Mouse (Mus musculus) C3H10T1/2 (cell line): ENCODE data around the gene 1110025L11Rik. TPM values are rescaled to one million over a fixed set of nuclear protein-coding genes. Genes with fewer than 3 reads are reported as not detected.

Source experiments
- polyA plus RNA-seq, 2 experiments: library from polyadenylated mRNA; unstranded; fragments of >200 nt; fragmentation: generic; extraction: Trizol; gene quantifications; one replicate each; pipeline ENCODE4 v1.2.1; 2012; ENCODE audit warnings: missing spikeins in 2 of 2

Gene 1110025L11Rik
- not detected for polyA plus RNA-seq

GRCm38 (mm10) chr16:89063902-89064301 is at the start of gene 1110025L11Rik:
TSS of gene 1110025L11Rik (minus strand) at chr16:89064002.

GRCm38 (mm10) chr16:89047783-89048182 is 16.0 kb downstream of the 1110025L11Rik start, which contains the start of gene Krtap6-5:
TSS of gene Krtap6-5 (minus strand) at chr16:89047883.

GRCm38 (mm10) chr16:89041372-89041771 is 22.4 kb downstream of the 1110025L11Rik start, which contains the start of gene Gm10228:
TSS of gene Gm10228 (minus strand) at chr16:89041472.

GRCm38 (mm10) chr16:89031399-89031798 is 32.4 kb downstream of the 1110025L11Rik start, which contains the start of gene Krtap6-1:
TSS of gene Krtap6-1 (plus strand) at chr16:89031699.

DNA sequence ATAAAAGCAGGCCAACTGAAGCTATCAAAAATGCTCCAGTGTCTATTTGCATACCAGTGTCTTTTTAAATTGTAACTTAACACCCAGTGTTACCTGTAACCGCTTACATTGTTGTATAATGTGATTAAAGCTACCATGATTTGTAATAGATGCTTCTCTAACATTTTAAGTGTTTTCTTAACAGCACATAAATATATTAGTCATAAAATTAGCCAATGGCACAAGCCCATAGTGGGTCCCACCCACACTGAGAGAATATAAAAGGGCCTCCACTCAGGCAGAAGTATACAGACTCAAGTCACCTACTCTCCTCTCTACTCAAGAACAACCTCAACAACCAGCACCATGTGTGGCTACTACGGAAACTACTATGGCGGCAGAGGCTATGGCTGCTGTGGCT is 48.8 kb downstream of the 1110025L11Rik start, which contains the start of gene Gm10229:
Gene Gm10229 (plus strand): TSS at position 301 of the 400 bp plus-strand sequence.

Other genes starting within 250 kb of the 1110025L11Rik start
- not detected for gene Krtap15, start 243.8 kb downstream of the 1110025L11Rik start, polyA plus RNA-seq
- gene Krtap14, start 237.9 kb downstream of the 1110025L11Rik start, polyA plus RNA-seq: not detected
- not detected for gene Krtap19-1, start 194.6 kb downstream of the 1110025L11Rik start, polyA plus RNA-seq
- not detected for gene Krtap19-2, start 189.7 kb downstream of the 1110025L11Rik start, polyA plus RNA-seq
- not detected for gene Krtap19-3, start 186.0 kb downstream of the 1110025L11Rik start, polyA plus RNA-seq
- gene Krtap19-4, start 178.9 kb downstream of the 1110025L11Rik start, polyA plus RNA-seq: not detected
- gene Krtap19-5, start 167.5 kb downstream of the 1110025L11Rik start, polyA plus RNA-seq: not detected
- not detected for gene Krtap19-9b, start 131.7 kb downstream of the 1110025L11Rik start, polyA plus RNA-seq
- gene Krtap16-3, start 101.1 kb downstream of the 1110025L11Rik start, polyA plus RNA-seq: not detected
- not detected for gene Krtap22-2, start 53.2 kb downstream of the 1110025L11Rik start, polyA plus RNA-seq
- gene Gm10229, start 48.7 kb downstream of the 1110025L11Rik start, polyA plus RNA-seq: not detected
- gene Krtap6-1, start 32.3 kb downstream of the 1110025L11Rik start, polyA plus RNA-seq: not detected
- not detected for gene Gm10228, start 22.5 kb downstream of the 1110025L11Rik start, polyA plus RNA-seq
- gene Krtap6-5, start 16.1 kb downstream of the 1110025L11Rik start, polyA plus RNA-seq: not detected
- gene Krtap6-3, start 20.0 kb upstream of the 1110025L11Rik start, polyA plus RNA-seq: not detected
- gene Gm6358, start 76.8 kb upstream of the 1110025L11Rik start, polyA plus RNA-seq: not detected
- gene Gm10061, start 87.1 kb upstream of the 1110025L11Rik start, polyA plus RNA-seq: not detected
- gene Gm9789, start 94.0 kb upstream of the 1110025L11Rik start, polyA plus RNA-seq: not detected
- not detected for gene Gm7735, start 105.5 kb upstream of the 1110025L11Rik start, polyA plus RNA-seq
- not detected for gene 1110057P08Rik, start 110.7 kb upstream of the 1110025L11Rik start, polyA plus RNA-seq
- not detected for gene Krtap20-2, start 141.9 kb upstream of the 1110025L11Rik start, polyA plus RNA-seq